Mouse (Mus musculus): ENCODE results near the gene Tnfsf15. TPM values are rescaled to one million over a fixed set of nuclear protein-coding genes. Genes with fewer than 3 reads are reported as not detected.

The Tnfsf15 gene
- polyA plus RNA-seq, 1 experiment from 2014 or later: 0.21 TPM

DNA sequence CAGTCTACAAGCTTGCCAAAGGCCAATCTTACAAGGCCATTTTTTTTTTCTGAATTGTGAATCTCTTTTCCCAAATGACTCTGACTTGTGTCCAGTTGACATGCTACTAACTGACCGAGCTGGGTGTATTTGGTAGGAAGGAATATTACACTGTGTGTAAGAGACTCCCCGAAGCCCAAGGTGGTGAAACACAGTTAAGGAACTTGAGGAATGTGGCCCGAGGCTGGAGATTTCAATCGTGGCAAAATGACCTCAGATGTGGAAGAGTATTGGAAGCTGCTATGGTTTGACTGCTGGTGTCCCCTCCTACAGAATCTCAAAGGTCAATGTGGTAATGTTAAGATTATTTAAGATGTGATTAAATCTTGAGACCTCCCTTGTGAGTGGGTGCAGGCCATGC is 26.4 kb upstream of the Tnfsf15 start:
- Histone ChIP-seq H3K9ac (ENCODE audit: low read depth, low read length) (no peak overlapping the region), H3K27ac (replicated peaks; ENCODE audit: low read depth, low read length) (no peak overlapping the region), H3K27me3 (replicated peaks; ENCODE audit: control insufficient read depth, insufficient read depth, low read length) (no peaks in the 10 kb centered on the region), H3K4me3 (ENCODE audit: low read depth, low read length) (no peak overlapping the region), H3K4me1 (ENCODE audit: control insufficient read depth, insufficient read depth, low read length) (no peaks in the 10 kb centered on the region), H3K36me3 (ENCODE audit: control insufficient read depth, insufficient read depth, low read length) (no peaks in the 10 kb centered on the region), H3K9me3 (ENCODE audit: control insufficient read depth, low read length) (no peaks in the 10 kb centered on the region), H3K4me2 (ENCODE audit: low read depth, low read length) (no peak overlapping the region)
- 75% methylated on average over 4 of the region's 4 CpGs for WGBS
- no peak for DNase-seq (ENCODE audit: low spot score)
- no peak for ATAC-seq (ENCODE audit: low read depth)

DNA sequence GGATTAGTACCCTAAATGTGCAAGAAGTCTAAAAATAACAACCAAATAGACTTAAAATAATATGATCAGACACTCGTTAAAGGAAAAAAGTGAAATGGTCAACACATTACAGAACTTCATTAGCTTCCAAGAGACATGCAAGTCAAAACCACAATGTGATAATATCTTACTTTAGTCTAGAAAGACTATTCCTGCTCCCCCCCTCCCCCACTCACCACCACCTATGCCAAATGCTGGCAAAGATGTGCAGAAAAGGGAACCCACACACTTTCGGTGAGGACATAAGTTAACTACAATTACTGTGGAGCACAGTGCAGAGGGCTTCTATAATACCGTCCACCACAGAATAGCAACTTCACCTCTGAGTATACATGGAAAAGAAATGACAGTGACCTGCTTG is 24.2 kb upstream of the Tnfsf15 start:
- DNase-seq (ENCODE audit: low spot score) (no peak), ATAC-seq (ENCODE audit: low read depth) (no peak)
- Histone ChIP-seq H3K27ac (replicated peaks; ENCODE audit: low read depth, low read length) (no peak overlapping the region), H3K36me3 (ENCODE audit: control insufficient read depth, insufficient read depth, low read length) (no peaks in the 10 kb centered on the region), H3K4me3 (ENCODE audit: low read depth, low read length) (no peak overlapping the region), H3K4me2 (ENCODE audit: low read depth, low read length) (no peak overlapping the region), H3K9me3 (ENCODE audit: control insufficient read depth, low read length) (no peaks in the 10 kb centered on the region), H3K9ac (ENCODE audit: low read depth, low read length) (no peak overlapping the region), H3K27me3 (replicated peaks; ENCODE audit: control insufficient read depth, insufficient read depth, low read length) (no peaks in the 10 kb centered on the region), H3K4me1 (ENCODE audit: control insufficient read depth, insufficient read depth, low read length) (no peaks in the 10 kb centered on the region)
- 78% methylated on average over 3 of the region's 3 CpGs for WGBS

DNA sequence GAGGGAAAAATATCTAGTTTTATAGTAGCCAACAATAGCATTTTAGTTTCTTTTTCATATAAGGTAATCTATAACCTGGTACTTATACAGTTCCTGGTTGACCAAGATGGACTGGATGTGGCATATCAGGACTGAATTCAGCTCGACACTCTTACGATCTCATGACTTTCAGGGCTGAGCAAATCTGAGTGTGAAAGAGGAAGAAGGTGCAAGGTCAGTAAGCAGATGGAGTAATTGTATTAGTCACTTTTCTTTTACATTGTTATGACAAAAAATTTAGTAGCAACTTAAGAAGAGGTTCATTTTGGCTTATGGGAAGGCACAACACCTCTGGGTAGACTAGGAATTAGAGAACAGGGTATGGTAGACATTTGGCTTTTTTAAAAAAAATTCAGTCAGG is 20.1 kb upstream of the Tnfsf15 start:
- Histone ChIP-seq H3K36me3 (ENCODE audit: control insufficient read depth, insufficient read depth, low read length) (no peaks in the 10 kb centered on the region), H3K27ac (replicated peaks; ENCODE audit: low read depth, low read length) (no peak overlapping the region), H3K4me1 (ENCODE audit: control insufficient read depth, insufficient read depth, low read length) (no peaks in the 10 kb centered on the region), H3K4me3 (ENCODE audit: low read depth, low read length) (no peak overlapping the region), H3K9me3 (ENCODE audit: control insufficient read depth, low read length) (no peaks in the 10 kb centered on the region), H3K9ac (ENCODE audit: low read depth, low read length) (no peak overlapping the region), H3K4me2 (ENCODE audit: low read depth, low read length) (no peak overlapping the region), H3K27me3 (replicated peaks; ENCODE audit: control insufficient read depth, insufficient read depth, low read length) (no peaks in the 10 kb centered on the region)
- ATAC-seq (ENCODE audit: low read depth) (no peak), DNase-seq (ENCODE audit: low spot score) (no peak)
- WGBS: 90% methylated on average over 2 of the region's 2 CpGs

DNA sequence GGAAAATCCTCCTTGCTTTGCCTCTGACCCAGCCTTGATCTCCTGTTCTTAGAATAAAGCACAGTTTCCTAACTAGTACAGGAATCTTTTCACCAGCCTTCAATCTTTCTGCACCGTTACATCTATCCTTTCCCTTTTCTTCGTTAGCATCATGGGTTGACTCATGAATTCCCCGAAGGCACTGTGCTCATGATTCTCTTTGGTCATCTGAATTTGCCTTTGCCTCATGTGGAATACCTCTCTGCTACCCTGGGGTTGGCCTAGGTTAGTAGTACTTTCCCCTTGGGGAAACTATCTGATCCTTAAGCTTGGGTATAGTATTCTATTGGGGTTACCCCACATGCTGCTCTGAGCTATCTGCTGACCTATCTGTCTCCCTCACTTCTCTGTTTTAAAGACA is 15.0 kb upstream of the Tnfsf15 start:
- no peaks in the 10 kb centered on the region for H3K9me3 ChIP-seq (ENCODE audit: control insufficient read depth, low read length)
- no peaks in the 10 kb centered on the region; the same call in 1 of the 2 replicates for H3K27me3 ChIP-seq (replicated peaks; ENCODE audit: control insufficient read depth, insufficient read depth, low read length)
- H3K4me1 ChIP-seq (ENCODE audit: control insufficient read depth, insufficient read depth, low read length): no peaks in the 10 kb centered on the region
- 87% methylated on average over 3 of the region's 3 CpGs for WGBS
- H3K4me3 ChIP-seq (ENCODE audit: low read depth, low read length): no peak overlapping the region
- H3K9ac ChIP-seq (ENCODE audit: low read depth, low read length): no peak overlapping the region
- H3K27ac ChIP-seq (replicated peaks; ENCODE audit: low read depth, low read length): no peak overlapping the region
- H3K36me3 ChIP-seq (ENCODE audit: control insufficient read depth, insufficient read depth, low read length): no peaks in the 10 kb centered on the region
- DNase-seq (ENCODE audit: low spot score) (no peak), ATAC-seq (ENCODE audit: low read depth) (no peak)
- H3K4me2 ChIP-seq (ENCODE audit: low read depth, low read length): no peak overlapping the region

DNA sequence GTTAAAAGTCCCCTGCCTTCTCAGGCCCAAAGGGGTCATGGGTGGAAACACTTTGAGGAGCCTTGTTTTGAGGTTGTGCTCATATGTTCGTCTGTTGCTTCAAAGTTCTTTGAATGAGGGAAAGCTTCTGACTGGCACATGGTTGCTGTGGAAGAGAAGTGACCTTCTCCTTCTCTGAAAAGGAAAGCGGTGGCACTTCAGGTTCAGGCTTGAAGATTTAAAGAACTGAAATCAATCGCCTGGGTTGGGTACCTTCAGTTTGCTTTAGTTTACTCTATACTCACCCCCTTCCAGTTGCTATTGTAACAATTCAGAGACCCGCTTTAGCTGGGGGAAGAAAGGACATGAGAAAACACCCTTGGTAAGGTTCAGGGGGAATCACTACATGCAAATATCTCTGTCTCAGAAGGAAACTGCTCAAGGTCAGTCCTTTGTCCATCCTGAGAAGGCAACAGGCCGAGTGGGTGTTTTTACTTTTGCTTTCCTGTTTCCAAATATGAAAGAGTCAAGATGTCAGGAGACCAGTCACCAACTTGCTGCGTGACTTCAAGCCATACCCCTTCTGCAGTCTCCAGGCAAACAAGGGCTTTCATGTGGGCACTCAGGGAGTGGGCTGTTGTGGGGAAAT is 12.7 kb upstream of the Tnfsf15 start:
- no peak overlapping the region for H3K9ac ChIP-seq (ENCODE audit: low read depth, low read length)
- ATAC-seq (ENCODE audit: low read depth): no peak
- no peak for DNase-seq (ENCODE audit: low spot score)
- H3K27ac ChIP-seq (replicated peaks; ENCODE audit: low read depth, low read length): no peak overlapping the region
- no peaks in the 10 kb centered on the region; the same call in 1 of the 2 replicates for H3K27me3 ChIP-seq (replicated peaks; ENCODE audit: control insufficient read depth, insufficient read depth, low read length)
- no peak overlapping the region for H3K4me3 ChIP-seq (ENCODE audit: low read depth, low read length)
- no peaks in the 10 kb centered on the region for H3K9me3 ChIP-seq (ENCODE audit: control insufficient read depth, low read length)
- WGBS: 81% methylated on average over 6 of the region's 6 CpGs
- H3K4me2 ChIP-seq (ENCODE audit: low read depth, low read length): no peak overlapping the region
- H3K36me3 ChIP-seq (ENCODE audit: control insufficient read depth, insufficient read depth, low read length): no peaks in the 10 kb centered on the region
- 0 out of 2 replicates have a peak, but pooled peaks cover 6% of the 10 kb centered on the region for H3K4me1 ChIP-seq (ENCODE audit: control insufficient read depth, insufficient read depth, low read length)

DNA sequence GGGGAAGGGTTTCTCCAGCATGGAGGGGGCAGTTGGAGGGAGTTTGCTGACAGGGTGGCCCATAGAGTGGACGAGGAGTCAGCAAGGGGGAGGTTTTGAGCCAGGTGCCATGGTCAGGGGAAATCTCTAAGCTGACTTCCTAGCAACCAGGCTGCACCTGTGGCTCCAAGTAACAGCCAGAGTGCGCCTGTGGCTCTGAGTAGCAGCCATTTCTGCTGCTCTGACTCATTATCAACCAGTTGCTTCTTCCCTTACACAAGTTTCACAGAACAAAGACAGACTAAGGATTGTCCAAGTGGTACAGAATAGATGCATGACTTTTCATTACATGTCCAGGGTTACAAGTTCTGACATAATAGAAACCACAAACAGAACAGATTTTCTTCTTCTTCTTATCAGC is 11.2 kb upstream of the Tnfsf15 start:
- 0 out of 2 replicates have a peak, but pooled peaks cover 6% of the 10 kb centered on the region for H3K4me1 ChIP-seq (ENCODE audit: control insufficient read depth, insufficient read depth, low read length)
- DNase-seq (ENCODE audit: low spot score): no peak
- H3K4me3 ChIP-seq (ENCODE audit: low read depth, low read length): no peak overlapping the region
- no peak overlapping the region for H3K4me2 ChIP-seq (ENCODE audit: low read depth, low read length)
- no peaks in the 10 kb centered on the region; the same call in 1 of the 2 replicates for H3K27me3 ChIP-seq (replicated peaks; ENCODE audit: control insufficient read depth, insufficient read depth, low read length)
- 61% methylated on average over 2 of the region's 2 CpGs for WGBS
- H3K9ac ChIP-seq (ENCODE audit: low read depth, low read length): no peak overlapping the region
- no peaks in the 10 kb centered on the region for H3K36me3 ChIP-seq (ENCODE audit: control insufficient read depth, insufficient read depth, low read length)
- no peak for ATAC-seq (ENCODE audit: low read depth)
- no peaks in the 10 kb centered on the region for H3K9me3 ChIP-seq (ENCODE audit: control insufficient read depth, low read length)
- no peak overlapping the region for H3K27ac ChIP-seq (replicated peaks; ENCODE audit: low read depth, low read length)

DNA sequence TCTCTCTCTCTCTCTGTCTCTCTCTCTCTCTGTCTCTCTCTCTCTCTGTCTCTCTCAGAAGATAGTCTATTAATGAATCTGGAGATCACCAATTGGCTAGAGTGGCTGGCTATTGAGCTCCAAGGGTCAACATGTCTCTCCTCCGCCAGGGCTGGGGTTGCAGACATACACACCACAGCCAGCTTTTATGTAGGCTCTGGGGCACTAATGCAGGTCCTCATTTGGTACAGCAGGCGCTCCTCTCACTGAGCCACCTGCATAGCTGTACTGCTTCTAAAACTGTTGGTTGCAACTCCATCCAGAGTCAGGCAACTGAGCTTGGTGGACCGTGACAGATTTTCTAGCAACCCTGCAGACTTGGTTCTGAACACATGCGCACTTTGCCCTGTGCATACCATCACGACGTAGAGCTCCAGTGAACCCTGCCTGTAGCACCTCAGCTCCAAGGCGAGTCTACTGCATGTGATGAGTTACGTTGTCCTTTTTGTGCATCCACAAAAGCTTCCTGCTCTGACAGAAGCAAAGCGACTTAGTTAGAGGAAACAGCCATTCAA is 9.6 kb upstream of the Tnfsf15 start:
- H3K36me3 ChIP-seq (ENCODE audit: control insufficient read depth, insufficient read depth, low read length): no peaks in the 10 kb centered on the region
- H3K27me3 ChIP-seq (replicated peaks; ENCODE audit: control insufficient read depth, insufficient read depth, low read length): no peaks in the 10 kb centered on the region; the same call in 1 of the 2 replicates
- H3K9me3 ChIP-seq (ENCODE audit: control insufficient read depth, low read length): no peaks in the 10 kb centered on the region
- H3K27ac ChIP-seq (replicated peaks; ENCODE audit: low read depth, low read length): no peak overlapping the region
- WGBS: 70% methylated on average over 9 of the region's 9 CpGs
- DNase-seq (ENCODE audit: low spot score) (no peak), ATAC-seq (ENCODE audit: low read depth) (no peak)
- H3K4me2 ChIP-seq (ENCODE audit: low read depth, low read length): no peak overlapping the region
- no peak overlapping the region for H3K4me3 ChIP-seq (ENCODE audit: low read depth, low read length)
- H3K9ac ChIP-seq (ENCODE audit: low read depth, low read length): no peak overlapping the region
- H3K4me1 ChIP-seq (ENCODE audit: control insufficient read depth, insufficient read depth, low read length): 0 out of 2 replicates have a peak, but pooled peaks cover 6% of the 10 kb centered on the region

DNA sequence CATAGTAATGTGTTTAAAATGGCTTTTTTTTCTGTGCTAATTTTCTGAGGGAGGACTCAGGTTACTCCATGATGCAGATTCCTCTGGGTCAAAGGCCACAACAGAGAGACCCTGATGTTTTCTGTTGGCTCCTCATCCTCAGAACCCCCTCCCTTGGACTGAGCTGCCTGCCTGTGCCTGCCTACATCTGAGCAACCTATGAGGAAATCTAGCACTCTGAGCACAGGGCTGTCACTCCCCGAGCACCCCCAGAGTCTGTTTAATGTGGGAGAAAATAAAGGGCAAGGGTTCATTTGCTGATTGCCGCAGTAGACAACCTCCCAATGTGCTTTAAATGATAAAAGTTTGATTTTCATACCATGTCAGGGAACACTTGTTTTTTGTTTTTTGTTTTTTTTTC is 8.9 kb upstream of the Tnfsf15 start:
- Histone ChIP-seq H3K4me2 (ENCODE audit: low read depth, low read length) (no peak overlapping the region), H3K4me3 (ENCODE audit: low read depth, low read length) (no peak overlapping the region), H3K36me3 (ENCODE audit: control insufficient read depth, insufficient read depth, low read length) (no peaks in the 10 kb centered on the region), H3K4me1 (ENCODE audit: control insufficient read depth, insufficient read depth, low read length) (0 out of 2 replicates have a peak, but pooled peaks cover 6% of the 10 kb centered on the region), H3K27me3 (replicated peaks; ENCODE audit: control insufficient read depth, insufficient read depth, low read length) (no peaks in the 10 kb centered on the region; the same call in 1 of the 2 replicates), H3K9ac (ENCODE audit: low read depth, low read length) (no peak overlapping the region), H3K9me3 (ENCODE audit: control insufficient read depth, low read length) (no peaks in the 10 kb centered on the region), H3K27ac (replicated peaks; ENCODE audit: low read depth, low read length) (no peak overlapping the region)
- WGBS: 59% methylated on average over 2 of the region's 2 CpGs
- DNase-seq (ENCODE audit: low spot score) (no peak), ATAC-seq (ENCODE audit: low read depth) (no peak)
